Mouse (Mus musculus): Measurements from ENCODE around the gene Ms4a2.

GRCm38 (mm10) chr19:11639038-11639437 is 15.5 kb upstream of the Ms4a2 start:
- TF ChIP-seq GATA1 (IDR thresholded peaks at IDR 0.05; ENCODE audit: borderline replicate concordance, low read length) (no peak), FLI1 (IDR thresholded peaks at IDR 0.05; ENCODE audit: low read length) (no peak)
